Mouse (Mus musculus) frontal cortex, postnatal 36 days (tissue): ENCODE measurements around the gene Tjp1.

Source experiments
- DNase-seq, 2 experiments: peaks; one replicate each; pipeline ENCODE4 v3.0.0; 2022; ENCODE audit warnings: low spot score in 2 of 2

The Tjp1 gene

GRCm38 (mm10) chr7:65359774-65360173, 167.8 kb downstream of the Tjp1 start:
- no peak for DNase-seq

GRCm38 (mm10) chr7:65357538-65357937, 170.0 kb downstream of the Tjp1 start:
- peak; percentile 42 to 74 for DNase-seq

GRCm38 (mm10) chr7:65356204-65356603, 171.4 kb downstream of the Tjp1 start:
- no peak for DNase-seq

- DNase-seq = no peak
These were observed 172.7 kb downstream of the Tjp1 start for GRCm38 (mm10) chr7:65354908-65355307.

GRCm38 (mm10) chr7:65350348-65351079, 177.1 kb downstream of the Tjp1 start:
- no peak for DNase-seq

- no peak for DNase-seq
These were observed 179.0 kb downstream of the Tjp1 start for GRCm38 (mm10) chr7:65348540-65348939.

- DNase-seq = no peak
These were observed 182.3 kb downstream of the Tjp1 start for GRCm38 (mm10) chr7:65345314-65345713.

- DNase-seq = no peak
These were observed 189.9 kb downstream of the Tjp1 start for GRCm38 (mm10) chr7:65337581-65338270.

GRCm38 (mm10) chr7:65333081-65333760, 194.4 kb downstream of the Tjp1 start:
- no peak for DNase-seq

- DNase-seq = peak; percentile 73 to 81
These were observed 208.4 kb downstream of the Tjp1 start for GRCm38 (mm10) chr7:65319047-65319725.

GRCm38 (mm10) chr7:65317418-65317817, 210.2 kb downstream of the Tjp1 start:
- peak; percentile 57 to 68 for DNase-seq

GRCm38 (mm10) chr7:65315182-65315581, 212.4 kb downstream of the Tjp1 start:
- DNase-seq = no peak

- no peak for DNase-seq
These were observed 230.6 kb downstream of the Tjp1 start for GRCm38 (mm10) chr7:65296675-65297589.

- DNase-seq = no peak
These were observed 244.7 kb downstream of the Tjp1 start for GRCm38 (mm10) chr7:65282886-65283285.

GRCm38 (mm10) chr7:65281960-65282359, 245.6 kb downstream of the Tjp1 start:
- no peak for DNase-seq

GRCm38 (mm10) chr7:65280944-65281912, 246.4 kb downstream of the Tjp1 start:
- no peak for DNase-seq

GRCm38 (mm10) chr7:65279277-65279676, 248.3 kb downstream of the Tjp1 start:
- peak; percentile 64 to 72 for DNase-seq

GRCm38 (mm10) chr7:65275761-65276160, 251.8 kb downstream of the Tjp1 start:
- DNase-seq = no peak

- no peak for DNase-seq
These were observed 253.4 kb downstream of the Tjp1 start for GRCm38 (mm10) chr7:65274216-65274615.

GRCm38 (mm10) chr7:65249656-65250055, 277.9 kb downstream of the Tjp1 start:
- DNase-seq = no peak
